18 mouse cellular contexts compared by ENCODE assay signal in genomic region chr9:15741428-15741827, GRCm38 (mm10). TPM values are rescaled to one million over a fixed set of nuclear protein-coding genes. Genes with fewer than 3 reads are reported as not detected.
DNase-seq lines count a peak whose midpoint lies in the region; ATAC-seq lines count a peak whose summit lies in the region.
"Had no signal": no experiment of that assay in that cellular context is flagged by ENCODE, and none has a peak within 500 bp of the region (broad histone marks: within the 10 kb centered on the region; RNA-seq: fewer than 3 reads in every experiment).

No protein-coding gene starts in this region.

- H3K4me3 ChIP-seq in kidney, embryonic 15.5 days (replicated peaks), result no peak overlapping the region
- no peak overlapping the region for H3K4me3 ChIP-seq in lung, embryonic 15.5 days
- H3K4me3 ChIP-seq in liver, embryonic 12.5 days, result no peak overlapping the region
- H3K4me3 ChIP-seq: embryonic facial prominence, embryonic 12.5 days; heart, embryonic 13.5 days; hindbrain, embryonic 15.5 days had no signal

- DNase-seq in heart, adult 11 months, result peak; percentile 25
- DNase-seq in heart, adult 18-20 months, result no peak
- no peak for DNase-seq in kidney, postnatal 36 days
- DNase-seq in lung, postnatal 10 days, result no peak
- DNase-seq: adrenal gland, postnatal 10 days; cerebellum, adult 11-12 months; cerebellum, adult 9-10 months; cerebellum, postnatal 25 days; forebrain, postnatal 0 days; gastrocnemius, postnatal 14 days; heart, postnatal 36 days had no signal

- 66% methylated on average over 4 of the region's 4 CpGs for WGBS in kidney, embryonic 15.5 days
- WGBS in lung, embryonic 15.5 days, result 46% methylated on average over 4 of the region's 4 CpGs
- WGBS in liver, embryonic 12.5 days (ENCODE audit: insufficient replicate concordance), result 80% methylated on average over 4 of the region's 4 CpGs

- H3K9ac ChIP-seq in kidney, embryonic 15.5 days, result no peak overlapping the region
- H3K9ac ChIP-seq in lung, embryonic 15.5 days, result no peak overlapping the region
- H3K9ac ChIP-seq in liver, embryonic 12.5 days, result no peak overlapping the region
- H3K9ac ChIP-seq: embryonic facial prominence, embryonic 12.5 days; forebrain, postnatal 0 days; heart, embryonic 13.5 days; hindbrain, embryonic 15.5 days had no signal

- no peak for ATAC-seq in kidney, embryonic 15.5 days (replicated peaks; ENCODE audit: low FRiP score)
- peak; percentile 27; the same call in 1 of the 2 replicates for ATAC-seq in lung, embryonic 15.5 days (ENCODE audit: borderline replicate concordance, extremely low read depth, low FRiP score, low TSS enrichment)
- no peak for ATAC-seq in liver, embryonic 12.5 days

- no peak overlapping the region for H3K4me2 ChIP-seq in kidney, embryonic 15.5 days
- H3K4me2 ChIP-seq in lung, embryonic 15.5 days, result no peak overlapping the region
- H3K4me2 ChIP-seq in liver, embryonic 12.5 days, result no peak overlapping the region
- H3K4me2 ChIP-seq: embryonic facial prominence, embryonic 12.5 days; heart, embryonic 13.5 days; hindbrain, embryonic 15.5 days had no signal

- H3K27ac ChIP-seq in kidney, embryonic 15.5 days, result peak overlapping the region; percentile 14; the same call in 1 of the 2 replicates
- H3K27ac ChIP-seq in lung, embryonic 15.5 days, result no peak overlapping the region
- H3K27ac ChIP-seq in liver, embryonic 12.5 days, result no peak overlapping the region
- H3K27ac ChIP-seq: embryonic facial prominence, embryonic 12.5 days; heart, embryonic 13.5 days; hindbrain, embryonic 15.5 days had no signal

- no peaks in the 10 kb centered on the region for H3K27me3 ChIP-seq in kidney, embryonic 15.5 days
- H3K27me3 ChIP-seq in lung, embryonic 15.5 days, result no peaks in the 10 kb centered on the region
- H3K27me3 ChIP-seq in liver, embryonic 12.5 days (replicated peaks), result no peaks in the 10 kb centered on the region
- H3K27me3 ChIP-seq: embryonic facial prominence, embryonic 12.5 days; heart, embryonic 13.5 days; hindbrain, embryonic 15.5 days had no signal

- peaks cover 31% of the 10 kb centered on the region for H3K36me3 ChIP-seq in kidney, embryonic 15.5 days
- H3K36me3 ChIP-seq in lung, embryonic 15.5 days, result peaks cover 16% of the 10 kb centered on the region
- peaks cover 7% of the 10 kb centered on the region for H3K36me3 ChIP-seq in liver, embryonic 12.5 days

- H3K9me3 ChIP-seq in kidney, embryonic 15.5 days (replicated peaks), result no peaks in the 10 kb centered on the region
- no peaks in the 10 kb centered on the region for H3K9me3 ChIP-seq in lung, embryonic 15.5 days
- no peaks in the 10 kb centered on the region for H3K9me3 ChIP-seq in liver, embryonic 12.5 days (replicated peaks)
- H3K9me3 ChIP-seq: embryonic facial prominence, embryonic 12.5 days; heart, embryonic 13.5 days; hindbrain, embryonic 15.5 days had no signal

- 0 out of 2 replicates have a peak, but pooled peaks cover 8% of the 10 kb centered on the region for H3K4me1 ChIP-seq in kidney, embryonic 15.5 days
- no peaks in the 10 kb centered on the region for H3K4me1 ChIP-seq in lung, embryonic 15.5 days
- H3K4me1 ChIP-seq in liver, embryonic 12.5 days, result no peaks in the 10 kb centered on the region
- H3K4me1 ChIP-seq: embryonic facial prominence, embryonic 12.5 days; hindbrain, embryonic 15.5 days had no signal

RNA-seq across cellular contexts. Expression of gene Slc36a4, which starts 31.9 kb away (rescaled TPM):
- 1 to 10 TPM; 5.9 to 7.7 TPM for total RNA-seq in heart, adult 18-20 months (2021)
- 15.0 and 15.2 TPM in 2 replicates for polyA plus RNA-seq in kidney, embryonic 15.5 days (2015; fragmentation: Nextera tagmentation; extraction: Ambion mirVana)
- polyA plus RNA-seq in lung, embryonic 15.5 days (2015; fragmentation: Nextera tagmentation; extraction: Ambion mirVana), result 12.3 and 12.6 TPM in 2 replicates
- polyA plus RNA-seq in liver, embryonic 12.5 days (2016; fragmentation: Nextera tagmentation; extraction: Ambion mirVana), result 2.8 and 2.9 TPM in 2 replicates
- total RNA-seq: MEL had no signal
